Mouse (Mus musculus) heart, postnatal 14 days (tissue): ENCODE results near the gene Arap1. TPM values are rescaled to one million over a fixed set of nuclear protein-coding genes. Genes with fewer than 3 reads are reported as not detected.
A peak's percentile ranks its signal among the peaks of the same experiment; 100 is the strongest.

Source experiments
- DNase-seq, 2 experiments: peaks; one replicate each; pipeline ENCODE4 v3.0.0; 2021 to 2022
- intact Hi-C: fragments of 180-260 bp; cut with DNase I; formaldehyde crosslinking; loops from one replicate; pipeline ENCODE4 v1.15.1; 2025
- total RNA-seq, 2 experiments: library from RNA; stranded (reverse); gene quantifications; 2 replicates each; pipeline ENCODE4 v1.2.3; 2021

The Arap1 gene
- total RNA-seq, 2 experiments from 2014 or later, result 38.6 to 41.8 TPM

DNA sequence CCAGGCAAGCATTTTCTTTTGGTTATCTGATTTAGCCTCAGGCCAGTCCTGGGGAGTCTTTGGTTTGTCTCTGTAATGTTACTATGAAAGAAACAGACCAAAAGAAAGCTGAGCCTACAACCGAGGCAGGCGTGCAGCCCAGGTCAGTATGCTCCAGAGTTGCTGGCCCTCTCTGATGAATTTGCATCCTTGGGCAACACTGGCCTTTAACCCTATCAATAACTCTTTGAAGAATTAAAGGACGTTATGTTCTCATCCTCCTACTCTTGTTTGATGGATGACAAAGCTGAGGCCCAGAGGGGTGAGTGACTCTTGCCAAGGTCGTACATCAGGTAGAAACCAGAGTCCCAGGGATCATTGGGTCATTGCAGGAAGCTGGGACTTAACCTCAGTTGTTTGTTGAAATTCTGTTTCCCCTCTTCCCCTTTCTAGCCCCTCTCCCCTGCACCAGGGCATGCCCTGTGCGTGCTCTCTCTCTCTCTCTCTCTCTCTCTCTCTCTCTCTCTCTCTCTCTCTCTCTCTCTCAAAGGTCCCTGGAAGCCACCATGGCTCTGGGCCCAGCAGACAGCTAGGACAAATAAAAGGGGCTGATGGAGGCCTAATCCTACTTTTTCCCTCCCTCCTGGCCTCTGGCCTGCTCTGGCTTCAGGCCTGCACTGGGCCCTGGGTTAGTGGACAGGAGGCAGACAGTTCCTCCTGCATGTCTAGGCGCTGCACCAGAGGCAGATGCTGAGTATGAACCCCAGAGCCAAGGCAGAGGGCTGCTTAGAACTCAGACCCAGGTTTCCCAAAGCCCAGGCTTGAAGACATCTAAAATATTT lies 23.5 kb upstream of the Arap1 start:
- intact Hi-C loops, result no loop called here
- peak; percentile 25 to 58 for DNase-seq

DNA sequence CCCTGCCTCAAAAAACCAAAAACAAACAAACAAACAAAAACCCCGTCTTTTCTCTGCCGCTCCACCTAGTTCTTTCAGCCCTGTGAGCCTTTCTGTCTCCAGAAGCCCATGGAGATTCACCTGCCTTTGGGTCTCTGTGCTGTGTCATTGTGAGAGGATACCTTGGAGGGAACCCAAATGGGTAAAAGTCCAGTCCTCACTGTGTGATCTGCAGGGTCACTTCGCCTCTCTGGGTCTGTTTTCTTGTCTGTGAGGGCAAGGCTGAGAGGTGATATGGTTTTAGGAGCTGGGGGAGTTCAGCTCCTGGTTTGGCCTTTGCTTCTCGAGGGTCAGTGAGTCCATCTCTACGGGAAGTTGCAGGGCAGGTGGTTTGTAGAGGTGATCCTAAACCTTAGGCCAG lies 21.9 kb upstream of the Arap1 start:
- intact Hi-C loops, result no loop called here
- DNase-seq, result no peak

DNA sequence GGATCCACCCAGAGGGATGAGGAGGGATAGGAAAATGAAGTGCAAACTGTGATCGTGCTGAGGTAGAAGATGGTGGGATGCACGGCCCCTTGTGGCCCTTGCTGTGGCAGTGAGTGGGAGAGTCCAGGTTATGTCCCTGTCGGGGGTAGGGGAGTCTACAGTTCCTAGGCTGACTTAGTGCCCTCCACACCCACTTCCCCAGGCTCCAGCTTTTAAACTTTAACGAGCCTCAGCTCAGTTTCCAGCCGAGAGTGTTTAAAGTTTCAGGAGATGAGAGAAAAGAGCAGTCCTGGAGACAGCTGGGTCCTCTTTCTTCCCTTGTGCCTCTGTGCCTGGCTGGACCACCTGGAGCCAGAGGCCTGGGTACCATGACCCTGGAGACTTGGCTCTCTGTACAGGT lies 20.6 kb upstream of the Arap1 start:
- intact Hi-C loops, result no loop called here
- DNase-seq, result no peak

DNA sequence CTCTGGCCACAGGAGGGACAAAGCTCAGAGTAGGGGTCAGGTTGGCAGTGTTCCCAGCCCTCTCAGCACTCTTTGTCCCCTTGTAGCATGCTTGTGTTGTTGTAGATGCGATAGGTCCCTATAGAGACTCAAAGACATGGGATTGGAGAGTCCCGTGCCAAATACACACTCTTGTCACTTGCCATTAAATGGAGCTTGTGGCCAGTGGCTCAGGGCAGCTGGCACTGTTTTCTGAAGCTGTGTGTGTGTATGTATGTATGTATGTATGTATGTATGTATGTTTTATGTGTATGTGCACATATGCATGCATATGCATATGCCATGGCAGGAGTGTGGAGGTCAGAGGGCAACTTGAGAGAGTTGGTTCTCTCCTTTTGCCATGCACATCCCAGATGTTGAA lies 20.1 kb upstream of the Arap1 start:
- no peak for DNase-seq
- intact Hi-C loops, result no loop called here

DNA sequence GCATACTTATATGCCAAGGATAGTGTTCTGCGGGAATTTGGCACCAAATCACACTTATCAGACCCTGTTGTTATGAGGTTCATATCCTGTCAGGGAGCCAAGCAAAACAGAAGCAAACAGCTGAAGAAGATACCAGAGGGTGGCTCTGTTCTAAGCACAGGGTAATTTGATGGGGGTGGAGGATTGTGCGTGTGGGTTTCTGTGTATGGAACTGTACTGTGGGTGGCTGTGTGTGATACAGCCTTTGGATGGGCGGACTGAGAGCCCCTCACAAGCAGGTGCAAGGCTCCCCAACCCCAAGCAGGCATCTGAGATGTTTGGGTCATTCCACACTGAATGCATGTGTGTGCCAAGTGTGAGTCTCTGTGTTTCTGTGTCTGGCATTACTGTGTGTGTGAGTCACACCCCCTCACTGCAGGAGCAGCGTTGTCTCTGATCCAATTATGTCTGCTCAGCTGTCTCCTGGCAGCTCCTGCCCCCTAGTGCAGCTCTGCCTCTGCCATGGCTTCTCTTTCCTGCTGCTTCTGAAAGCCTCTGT lies 19.2 kb upstream of the Arap1 start:
- no peak for DNase-seq
- intact Hi-C loops, result no loop called here

DNA sequence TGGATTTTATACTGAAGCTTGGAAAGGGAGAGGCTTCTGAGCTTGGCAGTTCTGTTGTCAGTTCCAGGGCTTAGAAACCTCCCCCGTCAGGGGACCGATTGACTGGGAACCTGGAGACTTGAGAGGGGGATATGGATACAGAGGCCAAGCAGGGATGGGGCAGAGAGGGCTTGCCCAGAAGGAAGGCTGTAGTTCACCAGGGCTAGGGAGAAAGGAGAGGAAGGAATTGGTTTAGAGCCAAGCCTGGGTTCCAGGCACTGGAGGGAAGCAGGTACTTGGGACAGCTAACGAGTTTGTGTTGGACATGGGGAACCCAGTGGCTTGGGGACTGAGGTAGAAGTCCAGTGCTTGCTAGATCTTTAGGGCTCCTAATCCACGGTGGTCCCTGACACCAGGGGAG lies 18.3 kb upstream of the Arap1 start:
- DNase-seq, result no peak
- intact Hi-C loops, result no loop called here

DNA sequence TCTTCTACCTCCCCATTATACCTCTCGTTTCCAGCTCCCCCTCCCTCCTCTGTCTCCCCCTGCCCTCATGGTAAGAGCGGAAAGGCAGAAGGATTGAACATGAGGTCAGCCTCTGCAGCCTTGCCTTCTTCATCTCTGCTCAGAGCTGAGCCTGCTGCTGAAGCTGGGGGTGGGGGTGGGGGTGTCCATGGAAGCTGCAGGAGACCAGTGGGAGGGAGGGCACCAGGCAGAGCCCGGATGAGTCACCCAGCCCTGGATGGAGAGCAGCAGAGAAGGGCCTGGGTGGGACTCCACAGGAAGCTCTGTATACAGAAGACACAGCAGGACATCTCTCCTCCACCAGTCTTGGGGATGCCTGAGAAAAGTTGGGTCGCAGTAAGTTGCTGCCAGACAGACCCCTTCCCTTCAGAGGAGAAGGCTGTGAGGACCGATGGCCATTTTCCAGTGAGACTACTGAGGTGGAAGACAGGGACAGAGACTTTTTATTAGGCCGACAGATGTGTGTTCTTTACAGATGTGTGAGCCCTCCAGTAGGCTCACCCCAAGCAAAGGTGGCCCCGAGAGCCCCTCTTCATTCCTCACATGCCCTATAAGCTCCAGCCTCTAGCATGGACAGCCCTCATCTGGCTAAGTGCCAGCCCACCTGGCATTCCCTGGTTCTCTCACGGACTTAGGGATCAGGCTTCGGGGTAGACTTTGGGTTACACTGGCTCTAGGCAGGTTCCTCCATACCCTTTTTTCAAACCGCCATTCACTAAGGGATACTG lies 17.6 kb upstream of the Arap1 start:
- intact Hi-C loops, result no loop called here
- no peak for DNase-seq

DNA sequence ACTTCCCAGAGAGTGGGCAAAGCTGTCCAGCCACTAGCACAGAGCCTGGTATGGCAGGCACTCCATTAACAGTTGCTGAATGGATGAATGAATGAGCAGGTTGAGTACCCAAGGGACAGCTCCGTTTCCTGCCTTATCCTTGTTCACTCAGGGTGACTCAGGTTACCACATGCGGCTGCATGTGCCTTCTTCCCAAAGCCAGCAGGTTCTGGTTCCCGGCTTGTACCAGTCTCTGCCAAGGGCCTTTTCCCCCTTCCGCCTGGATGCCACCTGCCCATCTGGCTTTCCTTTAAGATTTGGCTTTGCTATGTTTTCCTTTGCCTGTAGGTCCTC lies 17.1 kb upstream of the Arap1 start:
- DNase-seq, result no peak

DNA sequence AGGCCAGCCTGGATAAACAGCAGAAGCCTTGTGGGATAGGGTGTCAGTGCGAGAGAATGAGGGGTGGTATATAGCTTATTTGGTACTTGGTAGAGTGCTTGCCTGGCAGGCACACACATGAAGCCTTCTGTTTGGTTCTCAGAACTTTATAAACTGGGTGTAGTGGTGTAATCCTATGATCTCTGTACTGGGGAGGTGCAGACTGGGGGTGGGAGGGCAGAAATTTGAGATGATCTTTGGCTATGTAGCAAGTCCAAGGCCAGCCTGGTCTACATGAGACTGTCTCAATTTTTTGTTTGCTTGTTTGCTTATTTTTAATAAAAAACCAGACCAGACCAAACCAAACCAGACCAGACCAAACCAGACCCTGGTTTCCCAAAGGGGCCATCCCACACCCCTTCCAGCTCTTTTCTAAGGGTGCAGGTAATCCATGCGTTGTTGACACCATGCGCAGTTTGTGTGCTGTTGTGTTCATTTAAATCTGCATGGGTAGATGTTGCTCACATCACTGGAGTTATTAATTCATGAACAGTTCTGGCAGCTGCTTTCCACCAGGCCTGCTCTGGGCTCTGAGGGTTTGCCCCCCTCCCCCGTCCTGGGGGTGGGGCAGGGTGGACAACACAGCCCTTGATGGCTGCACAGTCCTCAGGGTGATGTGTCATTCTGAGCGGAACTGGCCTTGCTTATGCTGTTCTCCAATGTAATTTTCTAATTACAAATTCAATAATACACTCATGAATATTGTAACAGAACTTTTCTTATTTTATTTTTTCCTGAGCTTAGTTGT lies 15.6 kb upstream of the Arap1 start:
- no peak for DNase-seq
- intact Hi-C loops, result no loop called here

More for the DNA sequence above, 17.1 kb upstream of the Arap1 start:
- intact Hi-C loops, result no loop called here

DNA sequence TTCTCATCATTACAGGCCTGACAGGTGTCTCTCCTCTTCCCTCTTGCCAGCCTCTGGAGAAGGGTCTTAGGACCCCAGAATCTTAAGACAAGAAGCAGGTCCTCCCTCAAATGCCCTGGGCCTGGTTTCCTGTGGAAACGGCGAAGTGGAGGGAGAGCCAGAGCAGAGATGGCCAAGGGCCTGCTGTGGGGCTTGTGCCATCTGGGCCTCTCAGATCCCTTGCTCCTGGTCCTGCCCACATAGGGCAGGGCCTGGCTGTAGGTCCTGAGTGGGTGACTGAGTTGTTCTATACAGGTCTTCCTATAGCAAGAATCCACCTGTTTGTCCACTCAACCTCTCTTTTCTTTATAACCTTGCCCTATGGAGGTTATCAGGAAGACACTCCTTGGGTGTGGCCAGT lies 12.6 kb upstream of the Arap1 start:
- DNase-seq, result no peak
- intact Hi-C loops, result no loop called here

DNA sequence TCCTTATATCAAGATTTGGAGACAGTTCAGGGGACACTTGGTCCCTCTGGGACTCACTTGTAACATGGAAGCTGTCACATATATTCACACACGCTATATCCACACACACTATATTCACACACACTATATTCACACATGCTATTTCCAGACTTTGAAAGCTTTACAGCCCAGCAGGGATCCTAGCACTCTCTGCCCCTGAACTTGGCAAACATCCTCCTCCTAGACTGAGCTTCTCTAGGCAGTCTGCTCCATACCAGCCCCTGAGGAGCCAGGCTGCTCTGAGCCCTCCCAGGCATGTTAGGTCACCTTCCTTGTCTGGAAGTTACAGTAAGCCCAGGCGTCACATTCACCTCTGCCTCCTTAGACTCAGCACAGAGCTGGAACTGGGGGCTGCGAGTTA lies 11.2 kb upstream of the Arap1 start:
- no peak for DNase-seq
- intact Hi-C loops, result no loop called here

DNA sequence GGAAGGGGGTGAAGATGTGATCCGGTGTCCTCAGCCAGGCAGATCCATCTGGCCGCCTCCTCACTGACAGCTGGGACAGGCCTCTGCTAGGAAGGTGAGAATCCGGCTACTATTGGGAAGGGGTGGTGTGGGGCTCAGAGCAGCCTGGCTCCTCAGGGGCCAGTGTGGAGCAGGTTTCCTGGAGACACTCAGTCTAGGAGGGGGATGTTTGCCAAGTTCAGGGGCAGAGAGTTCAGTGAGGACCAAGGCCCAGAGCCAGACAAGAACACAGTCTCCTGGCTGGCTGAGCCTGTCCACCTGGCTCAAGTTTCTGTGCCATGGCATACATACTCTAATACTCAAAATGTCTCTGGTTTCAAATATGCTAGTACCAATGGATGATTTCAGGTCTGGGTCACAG lies 10.5 kb upstream of the Arap1 start:
- DNase-seq, result no peak
- intact Hi-C loops, result no loop called here

DNA sequence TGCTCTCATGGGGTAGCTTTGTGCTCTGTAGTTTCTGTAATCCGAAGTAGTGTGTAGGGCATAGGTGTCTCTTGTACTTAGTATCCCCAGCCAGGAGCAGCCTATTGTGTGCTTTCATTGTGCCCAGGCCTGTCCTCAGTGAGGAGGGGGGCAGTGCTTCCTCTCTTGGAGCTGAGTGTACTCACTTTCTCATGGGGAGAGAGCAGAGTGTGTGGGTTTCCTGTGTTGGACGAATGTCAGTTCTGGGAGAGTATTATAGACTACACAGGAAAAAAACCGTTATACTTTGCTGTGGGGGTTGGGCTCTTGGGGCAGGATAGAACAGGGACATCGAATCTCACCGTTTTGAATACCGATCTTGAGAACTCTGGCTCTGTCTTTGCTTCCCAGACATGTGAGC lies 6.5 kb upstream of the Arap1 start:
- intact Hi-C loops, result no loop called here

DNA sequence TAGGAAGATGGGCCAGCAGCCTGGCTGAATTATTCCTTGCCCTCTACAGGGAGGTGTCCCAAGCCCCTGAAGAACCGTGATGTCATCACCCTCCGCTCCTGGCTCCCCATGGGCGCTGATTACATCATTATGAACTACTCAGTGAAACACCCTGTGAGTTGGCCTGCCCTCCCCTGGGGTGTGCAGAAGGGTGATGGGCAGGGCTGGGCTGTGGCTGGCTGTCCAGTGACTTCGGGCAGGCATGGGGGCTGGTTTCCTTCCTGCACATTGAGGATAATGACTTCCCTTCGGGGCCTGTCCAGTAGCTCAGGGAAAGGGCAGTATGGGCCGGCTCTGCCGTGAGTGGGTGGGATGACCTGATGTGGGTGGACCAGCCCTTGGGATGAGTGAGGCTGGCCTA lies 4.7 kb upstream of the Arap1 start:
- intact Hi-C loops, result no loop called here
- DNase-seq, result no peak

More for the DNA sequence above, 6.5 kb upstream of the Arap1 start:
- no peak for DNase-seq

DNA sequence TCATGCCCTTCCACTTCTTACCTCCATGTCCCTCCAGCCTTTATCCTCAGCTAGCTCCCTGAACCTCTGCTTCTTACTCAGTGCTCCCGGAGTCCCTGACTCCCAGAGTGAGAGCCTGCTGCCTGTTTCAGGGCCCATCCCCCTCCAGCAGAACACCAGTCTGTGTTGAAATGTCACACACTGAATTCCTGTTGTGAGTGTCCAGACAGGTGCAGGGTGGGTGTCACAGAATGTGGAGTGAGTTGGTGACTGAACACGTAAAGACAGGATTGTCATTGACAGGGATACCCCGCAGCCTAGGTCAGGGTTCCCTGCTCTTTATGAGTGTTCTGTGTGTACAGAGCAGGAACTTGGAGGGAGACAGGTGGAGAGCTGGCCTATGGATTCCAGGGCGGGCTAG lies 3.0 kb upstream of the Arap1 start:
- intact Hi-C loops, result no loop called here
- no peak for DNase-seq

DNA sequence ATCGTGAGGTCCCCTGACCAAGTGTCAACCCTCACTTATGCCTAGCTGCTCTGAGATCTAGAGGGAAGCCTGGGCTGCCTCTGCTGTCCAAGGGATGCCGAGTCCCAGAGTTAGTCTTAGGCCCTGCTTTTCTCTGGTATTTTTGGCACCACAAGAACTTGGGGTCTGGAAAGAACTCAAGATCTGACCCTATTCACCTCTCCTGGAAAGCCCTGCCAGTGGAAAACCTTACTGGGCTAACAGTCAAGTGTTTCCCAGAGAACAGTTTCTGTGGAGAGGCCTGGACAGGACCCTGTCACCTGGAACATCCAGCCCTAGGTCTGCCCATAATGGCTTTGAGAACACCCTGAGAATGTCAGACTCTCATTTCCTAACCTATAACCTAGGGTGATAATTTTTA lies 876 bp upstream of the Arap1 start:
- DNase-seq, result no peak
- intact Hi-C loops, result no loop called here

DNA sequence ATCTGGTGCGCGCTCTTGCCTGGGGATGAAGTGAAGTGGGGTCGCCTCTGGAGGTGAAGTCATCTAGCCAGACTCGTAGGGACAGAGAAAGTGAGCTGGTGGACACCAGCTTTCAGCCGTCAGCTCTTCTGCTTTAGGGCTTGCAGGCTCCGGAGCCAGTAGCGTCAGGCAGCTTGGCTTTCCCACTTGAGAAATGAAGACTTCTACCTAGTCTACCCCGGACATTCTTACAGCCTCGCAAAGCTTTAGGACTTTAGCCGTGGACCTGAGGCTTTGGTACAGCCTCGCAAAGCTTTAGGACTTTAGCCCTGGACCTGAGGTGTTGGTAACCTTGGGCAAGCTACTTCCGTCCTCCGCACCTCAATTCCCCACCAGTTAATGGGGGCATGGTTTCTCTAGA lies 445 bp downstream of the Arap1 start:
- intact Hi-C loops, result no loop called here
- DNase-seq, result no peak

DNA sequence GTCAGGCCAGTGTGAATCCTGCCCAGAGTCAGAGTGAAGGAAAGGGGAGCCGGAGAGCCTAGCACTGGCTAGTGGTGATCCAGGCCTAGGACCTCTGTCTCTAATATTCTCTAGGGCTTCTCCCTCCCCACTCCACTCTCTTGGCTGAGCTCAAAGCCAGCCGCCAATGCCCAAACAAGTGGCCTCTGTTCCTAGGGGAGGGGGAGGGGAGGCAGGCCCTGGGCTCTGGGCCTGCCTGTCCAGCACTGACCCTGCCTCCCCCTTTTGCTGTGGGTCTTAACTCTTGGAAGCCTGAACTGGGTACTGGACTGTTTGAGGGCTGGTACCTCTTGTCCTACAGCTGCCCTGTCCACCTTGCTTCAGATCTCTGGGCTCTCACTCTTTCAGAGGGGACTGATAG lies 2.0 kb downstream of the Arap1 start:
- intact Hi-C loops, result no loop called here
- DNase-seq, result no peak

DNA sequence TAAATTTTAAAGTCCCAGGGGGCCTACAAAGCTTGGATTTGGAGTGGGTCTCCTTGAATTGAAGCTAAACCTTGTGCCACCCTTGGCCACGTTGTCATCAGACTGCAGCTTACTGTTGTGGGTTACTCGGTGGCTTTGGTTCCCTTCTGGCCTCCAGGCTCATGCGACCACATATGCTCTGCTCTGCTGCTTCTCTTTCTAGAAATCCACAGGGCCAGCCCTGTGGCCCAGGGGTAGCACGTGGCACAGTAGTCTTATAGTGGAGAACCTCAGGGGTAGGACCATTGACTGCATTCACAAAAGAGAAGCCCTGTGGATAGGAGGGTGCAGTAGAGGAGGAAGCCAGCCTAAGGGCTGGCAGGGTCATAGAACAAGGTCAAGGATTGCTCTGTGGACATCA lies 4.5 kb downstream of the Arap1 start:
- DNase-seq, result no peak
- intact Hi-C loops, result no loop called here

DNA sequence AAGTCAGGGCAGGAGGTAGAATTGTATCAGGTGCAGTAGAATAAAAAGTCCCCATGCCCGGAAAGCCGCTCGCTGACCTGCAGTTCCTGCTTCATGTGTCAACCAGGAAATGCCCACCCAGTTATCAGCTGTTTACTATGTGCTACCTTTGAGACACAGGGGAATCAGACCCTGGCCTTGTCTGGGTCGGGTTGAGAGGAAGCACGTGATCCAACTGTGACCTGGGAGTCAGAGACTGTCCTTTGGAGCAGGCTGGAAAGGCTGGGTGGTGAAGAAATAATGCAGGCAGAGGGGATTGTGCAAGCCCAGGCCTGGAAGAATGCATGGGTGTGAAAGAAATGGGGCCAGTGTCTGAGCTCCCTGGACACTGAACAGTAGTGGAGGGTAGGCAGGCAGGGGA lies 6.6 kb downstream of the Arap1 start:
- intact Hi-C loops, result no loop called here
- DNase-seq, result no peak

DNA sequence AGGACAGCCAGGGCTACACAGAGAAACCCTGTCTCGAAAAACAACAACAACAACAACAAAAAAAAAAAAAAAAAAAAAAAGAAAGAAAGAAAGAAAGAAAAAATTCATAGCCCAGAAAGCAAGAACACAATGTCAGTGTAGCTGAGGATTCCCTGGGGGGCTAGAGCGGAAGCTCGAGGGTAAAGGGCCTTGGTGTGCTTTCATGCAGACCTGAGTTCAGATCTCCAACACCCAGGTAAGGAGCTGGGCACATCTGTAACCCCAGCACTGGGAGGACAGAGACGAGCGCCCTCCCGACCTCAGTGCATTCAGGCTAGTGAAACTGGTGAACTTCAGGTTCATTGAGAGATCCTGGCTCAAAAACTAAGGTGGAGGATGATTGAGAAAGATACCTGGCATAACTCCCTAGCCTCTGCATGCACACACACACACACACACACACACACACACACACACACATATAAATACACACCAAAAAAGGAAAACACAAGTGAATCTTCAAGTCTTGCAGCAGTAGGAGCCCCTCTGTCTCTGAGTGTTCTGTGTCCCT lies 7.8 kb downstream of the Arap1 start:
- intact Hi-C loops, result no loop called here
- DNase-seq, result no peak
